Mouse (Mus musculus): Measurements from ENCODE around the gene Sytl4. TPM values are rescaled to one million over a fixed set of nuclear protein-coding genes. Genes with fewer than 3 reads are reported as not detected.

The Sytl4 gene
- total RNA-seq, 2 experiments from 2014 or later, result 0.84 TPM; not detected in 1

Other genes with a start within 250 kb of the Sytl4 start
- not detected in 2 replicates for gene Tnmd, start 130.8 kb downstream of the Sytl4 start, total RNA-seq (2015; ENCODE audit: low replicate concordance)
- not detected in 2 replicates for gene Tnmd, start 130.8 kb downstream of the Sytl4 start, total RNA-seq (2017; ENCODE audit: low replicate concordance)
- 1.7 and 3.2 TPM in 2 replicates for gene Tspan6, start 83.4 kb downstream of the Sytl4 start, total RNA-seq (2015; ENCODE audit: low replicate concordance)
- gene Tspan6, start 83.4 kb downstream of the Sytl4 start, total RNA-seq (2017; ENCODE audit: low replicate concordance), result 1.9 TPM in 1 of 2 replicates, not detected in the other
- not detected in 2 replicates for gene Srpx2, start 73.4 kb downstream of the Sytl4 start, total RNA-seq (2015; ENCODE audit: low replicate concordance)
- gene Srpx2, start 73.4 kb downstream of the Sytl4 start, total RNA-seq (2017; ENCODE audit: low replicate concordance), result not detected in 2 replicates
- 29.2 and 41.5 TPM in 2 replicates for gene Cstf2, start 77.4 kb upstream of the Sytl4 start, total RNA-seq (2015; ENCODE audit: low replicate concordance)
- 19.5 and 61.5 TPM in 2 replicates for gene Cstf2, start 77.4 kb upstream of the Sytl4 start, total RNA-seq (2017; ENCODE audit: low replicate concordance)
- not detected in 2 replicates for gene Xkrx, start 180.3 kb upstream of the Sytl4 start, total RNA-seq (2015; ENCODE audit: low replicate concordance)
- not detected in 2 replicates for gene Xkrx, start 180.3 kb upstream of the Sytl4 start, total RNA-seq (2017; ENCODE audit: low replicate concordance)
- gene Arl13a, start 205.7 kb upstream of the Sytl4 start, total RNA-seq (2015; ENCODE audit: low replicate concordance), result not detected in 2 replicates
- gene Arl13a, start 205.7 kb upstream of the Sytl4 start, total RNA-seq (2017; ENCODE audit: low replicate concordance), result not detected in 2 replicates
- gene Nox1, start 240.1 kb upstream of the Sytl4 start, total RNA-seq (2015; ENCODE audit: low replicate concordance), result not detected in 2 replicates
- not detected in 2 replicates for gene Nox1, start 240.1 kb upstream of the Sytl4 start, total RNA-seq (2017; ENCODE audit: low replicate concordance)